ENCODE assay signal across 10 mouse cellular contexts in genomic region chr19:9955438-9955837, GRCm38 (mm10). TPM values are rescaled to one million over a fixed set of nuclear protein-coding genes. Genes with fewer than 3 reads are reported as not detected.
A peak's percentile ranks its signal among the peaks of the same experiment; 100 is the strongest.
DNase-seq lines count a peak whose midpoint lies in the region; ATAC-seq and TF ChIP-seq lines count a peak whose summit lies in the region.
"Had no signal": no experiment of that assay in that cellular context is flagged by ENCODE, and none has a peak within 500 bp of the region (broad histone marks: within the 10 kb centered on the region; RNA-seq: fewer than 3 reads in every experiment).

No protein-coding gene starts in this region.

- H3K9ac ChIP-seq in embryonic facial prominence, embryonic 13.5 days, result no peak overlapping the region
- no peak overlapping the region for H3K9ac ChIP-seq in kidney, embryonic 16.5 days (replicated peaks; ENCODE audit: low read length)
- H3K9ac ChIP-seq in liver, embryonic 14.5 days (replicated peaks), result no peak overlapping the region
- H3K9ac ChIP-seq: hindbrain, embryonic 12.5 days had no signal

- no peak overlapping the region for H3K4me2 ChIP-seq in embryonic facial prominence, embryonic 13.5 days
- no peak overlapping the region for H3K4me2 ChIP-seq in kidney, embryonic 16.5 days (replicated peaks; ENCODE audit: low read depth, low read length)
- H3K4me2 ChIP-seq in liver, embryonic 14.5 days (ENCODE audit: low read depth), result peak overlapping the region; percentile 42
- H3K4me2 ChIP-seq: hindbrain, embryonic 12.5 days had no signal

- TF ChIP-seq EP300 in liver, embryonic 14.5 days (IDR thresholded peaks at IDR 0.05; ENCODE audit: low read depth), result peak; percentile 51

- ATAC-seq in embryonic facial prominence, embryonic 13.5 days (ENCODE audit: insufficient number of reproducible peaks, insufficient read depth, low FRiP score, low TSS enrichment, low read depth), result no peak
- no peak for ATAC-seq in kidney, embryonic 16.5 days (ENCODE audit: low FRiP score, low TSS enrichment)
- ATAC-seq in liver, embryonic 14.5 days (ENCODE audit: insufficient read depth), result peak; percentile 70; the same call in 1 of the 2 replicates

- H3K27me3 ChIP-seq in embryonic facial prominence, embryonic 13.5 days, result no peaks in the 10 kb centered on the region
- H3K27me3 ChIP-seq in embryonic facial prominence, embryonic 10.5 days (replicated peaks; ENCODE audit: low read depth, poor library complexity, severe bottlenecking), result no peaks in the 10 kb centered on the region
- H3K27me3 ChIP-seq in kidney, embryonic 16.5 days (ENCODE audit: insufficient read depth, low read length), result no peaks in the 10 kb centered on the region
- no peaks in the 10 kb centered on the region for H3K27me3 ChIP-seq in liver, embryonic 14.5 days (ENCODE audit: control insufficient read depth, insufficient read depth, low read length)
- H3K27me3 ChIP-seq: hindbrain, embryonic 12.5 days; limb, embryonic 12.5 days had no signal

- peaks cover 25% of the 10 kb centered on the region for H3K4me1 ChIP-seq in embryonic facial prominence, embryonic 13.5 days
- H3K4me1 ChIP-seq in embryonic facial prominence, embryonic 10.5 days, result peaks cover 14% of the 10 kb centered on the region
- peaks cover 11% of the 10 kb centered on the region for H3K4me1 ChIP-seq in kidney, embryonic 16.5 days (ENCODE audit: insufficient read depth, low read length)
- peaks cover 53% of the 10 kb centered on the region for H3K4me1 ChIP-seq in bone marrow macrophage, adult 2 months (ENCODE audit: control insufficient read depth, insufficient read depth, low read length)
- peaks cover 35 to 48% of the 10 kb centered on the region in 2 experiments for H3K4me1 ChIP-seq in liver, embryonic 14.5 days (replicated peaks; ENCODE audit: control insufficient read depth in 2 of 2, insufficient read depth in 2 of 2, low read length in 1 of 2)

- whole genome bisulfite sequencing in embryonic facial prominence, embryonic 13.5 days, result 75% methylated on average over 1 of the region's 1 CpGs
- 84% methylated on average over 1 of the region's 1 CpGs for WGBS in embryonic facial prominence, embryonic 10.5 days
- 84% methylated on average over 1 of the region's 1 CpGs for WGBS in kidney, embryonic 16.5 days
- 8% methylated on average over 1 of the region's 1 CpGs for WGBS in liver, embryonic 14.5 days (ENCODE audit: insufficient replicate concordance)

- H3K36me3 ChIP-seq in embryonic facial prominence, embryonic 13.5 days, result no peaks in the 10 kb centered on the region
- H3K36me3 ChIP-seq in embryonic facial prominence, embryonic 10.5 days (replicated peaks), result no peaks in the 10 kb centered on the region
- H3K36me3 ChIP-seq in kidney, embryonic 16.5 days (ENCODE audit: insufficient read depth, low read length), result no peaks in the 10 kb centered on the region
- H3K36me3 ChIP-seq in liver, embryonic 14.5 days (replicated peaks; ENCODE audit: control insufficient read depth, insufficient read depth, low read depth), result no peaks in the 10 kb centered on the region
- H3K36me3 ChIP-seq: hindbrain, embryonic 12.5 days; limb, embryonic 12.5 days had no signal

- H3K9me3 ChIP-seq in embryonic facial prominence, embryonic 13.5 days, result no peaks in the 10 kb centered on the region
- no peaks in the 10 kb centered on the region for H3K9me3 ChIP-seq in embryonic facial prominence, embryonic 10.5 days
- H3K9me3 ChIP-seq in kidney, embryonic 16.5 days (ENCODE audit: low read length), result peaks cover 8% of the 10 kb centered on the region; the same call in 1 of the 2 replicates
- no peaks in the 10 kb centered on the region for H3K9me3 ChIP-seq in liver, embryonic 14.5 days (ENCODE audit: control insufficient read depth, low read length)
- H3K9me3 ChIP-seq: hindbrain, embryonic 12.5 days had no signal

- no peak for DNase-seq in embryonic facial prominence, embryonic 10.5 days (ENCODE audit: low spot score)
- no peak for DNase-seq in kidney, postnatal 14 days
- DNase-seq in liver, embryonic 14.5 days (ENCODE audit: low read depth in 3 of 3, low spot score in 3 of 3), result no peak
- DNase-seq in adrenal gland, adult (ENCODE audit: inconsistent age in 2 of 2, low spot score in 1 of 2), result no peak
- DNase-seq in cerebellum, postnatal 14 days, result no peak

- no peak overlapping the region for H3K4me3 ChIP-seq in embryonic facial prominence, embryonic 13.5 days
- no peak overlapping the region for H3K4me3 ChIP-seq in embryonic facial prominence, embryonic 10.5 days
- no peak overlapping the region for H3K4me3 ChIP-seq in kidney, embryonic 16.5 days (ENCODE audit: low read length)
- peak overlapping the region; percentile 63 for H3K4me3 ChIP-seq in bone marrow macrophage, adult 2 months (ENCODE audit: insufficient read depth, low read length)
- no peak overlapping the region for H3K4me3 ChIP-seq in liver, embryonic 14.5 days (ENCODE audit: insufficient read depth in 1 of 2, low read depth in 2 of 2, low read length in 2 of 2)
- H3K4me3 ChIP-seq: hindbrain, embryonic 12.5 days; limb, embryonic 12.5 days had no signal

- no peak for TF ChIP-seq CTCF in bone marrow macrophage, adult 2 months (IDR thresholded peaks at IDR 0.05; ENCODE audit: low read depth, low read length)
- no peak for TF ChIP-seq CTCF in liver, embryonic 14.5 days (IDR thresholded peaks at IDR 0.05; ENCODE audit: low read depth)

- H3K27ac ChIP-seq in embryonic facial prominence, embryonic 13.5 days, result peak overlapping the region; percentile 95; the same call in 1 of the 2 replicates
- H3K27ac ChIP-seq in embryonic facial prominence, embryonic 10.5 days (replicated peaks), result no peak overlapping the region
- 0 out of 2 replicates have a peak overlapping the region, but pooled peaks have one; percentile 83 for H3K27ac ChIP-seq in kidney, embryonic 16.5 days (ENCODE audit: low read length)
- peak overlapping the region; percentile 99 for H3K27ac ChIP-seq in bone marrow macrophage, adult 2 months (ENCODE audit: insufficient read depth, low read depth, low read length)
- H3K27ac ChIP-seq in liver, embryonic 14.5 days, result peak overlapping the region; percentile 72

- no peak for TF ChIP-seq POLR2A in bone marrow macrophage, adult 2 months (IDR thresholded peaks at IDR 0.05; ENCODE audit: borderline replicate concordance, low read depth, low read length)

RNA-seq across cellular contexts. Expression of gene Fth1, which starts 25.0 kb away (rescaled TPM):
- 1,553 and 1,793 TPM in 2 replicates for polyA plus RNA-seq in embryonic facial prominence, embryonic 13.5 days (2015; fragmentation: Nextera tagmentation; extraction: Ambion mirVana)
- 1,291 and 1,338 TPM in 2 replicates for polyA plus RNA-seq in embryonic facial prominence, embryonic 10.5 days (2016; fragmentation: Nextera tagmentation; extraction: Ambion mirVana)
- 1,651 and 1,666 TPM in 2 replicates for polyA plus RNA-seq in kidney, embryonic 16.5 days (2015; fragmentation: Nextera tagmentation; extraction: Ambion mirVana)
- 20,335 and 20,363 TPM in 2 replicates for polyA plus RNA-seq in bone marrow macrophage, adult 2 months (2012; ENCODE audit: insufficient read depth, insufficient read length, missing spikeins)
- polyA plus RNA-seq in liver, embryonic 14.5 days (2012; rRNA removed), result 1,645 and 1,653 TPM in 2 replicates
- 3,787 and 3,976 TPM in 2 replicates for polyA plus RNA-seq in liver, embryonic 14.5 days (2014; fragmentation: Nextera tagmentation; extraction: Ambion mirVana)

RNA-seq across cellular contexts. Expression of gene Best1, which starts 46.0 kb away (rescaled TPM):
- 0.73 and 0.98 TPM in 2 replicates for polyA plus RNA-seq in embryonic facial prominence, embryonic 13.5 days (2015; fragmentation: Nextera tagmentation; extraction: Ambion mirVana)
- polyA plus RNA-seq in embryonic facial prominence, embryonic 10.5 days (2016; fragmentation: Nextera tagmentation; extraction: Ambion mirVana), result 1.6 TPM in 2 replicates
- polyA plus RNA-seq in kidney, embryonic 16.5 days (2015; fragmentation: Nextera tagmentation; extraction: Ambion mirVana), result 1.4 and 1.9 TPM in 2 replicates
- polyA plus RNA-seq in bone marrow macrophage, adult 2 months (2012; ENCODE audit: insufficient read depth, insufficient read length, missing spikeins), result 0.44 and 2.3 TPM in 2 replicates
- polyA plus RNA-seq in liver, embryonic 14.5 days (2012; rRNA removed), result 0.08 TPM in 1 of 2 replicates, not detected in the other
- polyA plus RNA-seq in liver, embryonic 14.5 days (2014; fragmentation: Nextera tagmentation; extraction: Ambion mirVana), result 0.09 and 0.10 TPM in 2 replicates

RNA-seq across cellular contexts. Expression of gene Rab3il1, which starts 46.0 kb away (rescaled TPM):
- polyA plus RNA-seq in embryonic facial prominence, embryonic 13.5 days (2015; fragmentation: Nextera tagmentation; extraction: Ambion mirVana), result 42.0 and 43.3 TPM in 2 replicates
- 51.7 and 57.4 TPM in 2 replicates for polyA plus RNA-seq in embryonic facial prominence, embryonic 10.5 days (2016; fragmentation: Nextera tagmentation; extraction: Ambion mirVana)
- polyA plus RNA-seq in kidney, embryonic 16.5 days (2015; fragmentation: Nextera tagmentation; extraction: Ambion mirVana), result 32.0 and 34.6 TPM in 2 replicates
- polyA plus RNA-seq in bone marrow macrophage, adult 2 months (2012; ENCODE audit: insufficient read depth, insufficient read length, missing spikeins), result 156 and 178 TPM in 2 replicates
- 116 and 122 TPM in 2 replicates for polyA plus RNA-seq in liver, embryonic 14.5 days (2012; rRNA removed)
- 240 and 255 TPM in 2 replicates for polyA plus RNA-seq in liver, embryonic 14.5 days (2014; fragmentation: Nextera tagmentation; extraction: Ambion mirVana)

RNA-seq across cellular contexts. Expression of gene Incenp, which starts 56.1 kb away (rescaled TPM):
- 101 and 118 TPM in 2 replicates for polyA plus RNA-seq in embryonic facial prominence, embryonic 13.5 days (2015; fragmentation: Nextera tagmentation; extraction: Ambion mirVana)
- polyA plus RNA-seq in embryonic facial prominence, embryonic 10.5 days (2016; fragmentation: Nextera tagmentation; extraction: Ambion mirVana), result 159 and 169 TPM in 2 replicates
- 99.9 and 106 TPM in 2 replicates for polyA plus RNA-seq in kidney, embryonic 16.5 days (2015; fragmentation: Nextera tagmentation; extraction: Ambion mirVana)
- polyA plus RNA-seq in bone marrow macrophage, adult 2 months (2012; ENCODE audit: insufficient read depth, insufficient read length, missing spikeins), result 146 and 159 TPM in 2 replicates
- 51.1 and 69.7 TPM in 2 replicates for polyA plus RNA-seq in liver, embryonic 14.5 days (2012; rRNA removed)
- 72.0 and 86.3 TPM in 2 replicates for polyA plus RNA-seq in liver, embryonic 14.5 days (2014; fragmentation: Nextera tagmentation; extraction: Ambion mirVana)
